Mouse (Mus musculus) left cerebral cortex, adult 8-10 months (tissue): ENCODE results near the gene Nr0b2. TPM values are rescaled to one million over a fixed set of nuclear protein-coding genes. Genes with fewer than 3 reads are reported as not detected.

Experiments
- DNase-seq, 2 experiments: peaks; one replicate each; pipeline ENCODE4 v3.0.0; 2022; ENCODE audit warnings: low spot score in 2 of 2
- microRNA-seq, 2 experiments: library from miRNA; unstranded; fragments of <30 nt; microRNA quantifications; one replicate each; pipeline ENCODE4 v1.2.0; 2022
- total RNA-seq, 4 experiments: library from RNA; stranded (reverse); gene quantifications; 2 replicates each; pipeline ENCODE4 v1.2.4; 2022

The Nr0b2 gene
- total RNA-seq, 4 experiments from 2014 or later, result not detected

DNA sequence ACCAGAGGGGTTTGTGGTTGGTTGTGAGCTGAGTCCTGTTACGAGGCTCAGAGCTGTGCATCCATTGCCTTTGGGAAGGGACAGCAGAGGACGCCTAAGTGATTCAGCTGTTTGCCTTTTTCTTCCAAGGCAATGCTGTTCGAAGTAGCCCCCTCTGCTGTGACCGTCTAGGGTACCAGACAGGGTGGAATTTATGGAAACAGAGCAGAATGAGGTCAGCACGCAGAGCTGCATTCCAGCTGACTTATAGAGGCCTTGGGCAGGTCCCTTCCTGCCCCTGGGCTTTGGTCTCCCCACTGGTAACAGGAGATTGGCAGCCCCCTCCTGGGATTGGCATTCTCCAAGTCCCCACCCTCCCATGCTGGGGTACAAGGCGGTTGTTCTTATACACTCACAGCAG lies 51.7 kb downstream of the Nr0b2 start:
- no peak for DNase-seq

DNA sequence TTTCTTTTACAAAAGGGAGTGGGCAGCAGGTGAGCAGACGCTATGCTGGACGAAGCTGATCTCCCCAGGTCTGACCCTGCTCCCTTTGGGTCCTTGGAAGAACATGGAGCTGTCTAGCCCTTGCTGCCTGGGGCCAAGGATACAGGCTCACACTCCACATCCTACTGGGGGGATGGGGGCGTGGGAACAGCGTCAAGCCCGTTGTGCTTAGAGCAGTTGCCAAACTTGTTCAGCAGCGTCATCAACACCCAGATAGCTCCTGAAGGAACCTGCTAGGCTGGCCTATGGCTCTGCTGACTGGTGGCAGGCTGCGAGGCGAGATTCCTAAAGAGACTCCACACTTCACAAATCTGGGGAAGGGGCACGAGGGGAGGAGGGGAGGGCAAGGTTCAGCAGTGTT lies 52.2 kb downstream of the Nr0b2 start:
- no peak for DNase-seq

Small RNA genes within 50 kb of the gene (microRNA-seq; reads per million reads assigned to microRNA genes)
- 0 reads per million in 2 experiments for gene Gm23158

Other genes starting within 250 kb of the Nr0b2 start
- gene Wdtc1, start 199.9 kb upstream of the Nr0b2 start, total RNA-seq, result 10 to 100 TPM; 53.6 to 58.0 (median 54.3) TPM
- gene Slc9a1, start 183.7 kb upstream of the Nr0b2 start, total RNA-seq, result 10 to 100 TPM; 52.8 to 59.1 (median 55.7) TPM
- under 1 TPM in 2 of 4 experiments, not detected in 2; 0.14 to 0.26 TPM for gene Tent5b, start 73.2 kb upstream of the Nr0b2 start, total RNA-seq
- gene Trnp1, start 54.8 kb upstream of the Nr0b2 start, total RNA-seq, result 100 to 1,000 TPM; 177 to 204 (median 186) TPM
- gene Kdf1, start 34.4 kb upstream of the Nr0b2 start, total RNA-seq, result under 1 TPM in 2 of 4 experiments, not detected in 2; 0.35 to 0.62 TPM
- gene Nudc, start 7.4 kb upstream of the Nr0b2 start, total RNA-seq, result 100 to 1,000 TPM; 139 to 165 (median 156) TPM
- gene Gpatch3, start 21.4 kb downstream of the Nr0b2 start, total RNA-seq, result 1 to 10 TPM; 6.8 to 8.9 (median 7.4) TPM
- gene Gpn2, start 31.0 kb downstream of the Nr0b2 start, total RNA-seq, result 10 to 100 TPM; 10.4 to 12.4 (median 11.3) TPM
- gene Sfn, start 48.8 kb downstream of the Nr0b2 start, total RNA-seq, result 1 to 10 TPM; 1.6 to 2.2 (median 1.8) TPM
- gene Zdhhc18, start 96.8 kb downstream of the Nr0b2 start, total RNA-seq, result 10 to 100 TPM; 33.8 to 57.7 (median 44.6) TPM
- gene Pigv, start 119.3 kb downstream of the Nr0b2 start, total RNA-seq, result 10 to 100 TPM in 2 of 4 experiments, 1 to 10 TPM in 2; 8.4 to 10.9 (median 9.9) TPM
- gene Arid1a, start 203.4 kb downstream of the Nr0b2 start, total RNA-seq, result 10 to 100 TPM; 86.3 to 93.9 (median 90.7) TPM